16 mouse cellular contexts compared by ENCODE assay signal in genomic region chr8:109081295-109081694, GRCm38 (mm10).
DNase-seq lines count a peak whose midpoint lies in the region; TF ChIP-seq lines count a peak whose summit lies in the region.
"Had no signal": no experiment of that assay in that cellular context is flagged by ENCODE, and none has a peak within 500 bp of the region (broad histone marks: within the 10 kb centered on the region; RNA-seq: fewer than 3 reads in every experiment).

No protein-coding gene starts in this region.

- 50% methylated on average over 5 of the region's 5 CpGs for WGBS in lung, adult 2 months

- DNase-seq in gastrocnemius, adult 2 months = peak; percentile 22
- no peak for DNase-seq in gastrocnemius, postnatal 10 days
- peak; percentile 4 to 37 for DNase-seq in lung, adult 18-20 months
- no peak for DNase-seq in lung, adult 2 months
- DNase-seq in heart, postnatal 36 days = peak; percentile 24 to 41
- DNase-seq in lung, postnatal 36 days = peak; percentile 65
- no peak for DNase-seq in left cerebral cortex, adult 11 months (ENCODE audit: low spot score)
- no peak for DNase-seq in layer of hippocampus, postnatal 36 days
- DNase-seq: adrenal gland, postnatal 10 days; cerebellum, adult 2 months; kidney, adult 8-10 months; thymus, postnatal 14 days had no signal

- peak overlapping the region; percentile 57 for H3K27ac ChIP-seq in gastrocnemius, adult 2 months
- H3K27ac ChIP-seq: forebrain, embryonic 10.5 days; heart, embryonic 13.5 days; hindbrain, embryonic 15.5 days; neural tube, embryonic 13.5 days had no signal

- peak overlapping the region; percentile 7; the same call in 1 of the 2 replicates for H3K4me3 ChIP-seq in gastrocnemius, adult 2 months
- H3K4me3 ChIP-seq in lung, adult 2 months (replicated peaks; ENCODE audit: extremely low read depth, low read depth, low read length) = no peak overlapping the region
- H3K4me3 ChIP-seq: forebrain, embryonic 10.5 days; heart, embryonic 13.5 days; hindbrain, embryonic 15.5 days; neural tube, embryonic 13.5 days had no signal

- intact Hi-C loops in gastrocnemius, adult 2 months (cut with DNase I) = no loop called here
- intact Hi-C loops in heart, postnatal 36 days (cut with DNase I) = no loop called here

- H3K4me1 ChIP-seq in lung, adult 2 months (ENCODE audit: control insufficient read depth, insufficient read depth, low read length) = no peaks in the 10 kb centered on the region
- H3K4me1 ChIP-seq: forebrain, embryonic 10.5 days; heart, embryonic 13.5 days; hindbrain, embryonic 15.5 days; neural tube, embryonic 13.5 days had no signal

- no peak for TF ChIP-seq CTCF in gastrocnemius, adult 2 months (IDR thresholded peaks at IDR 0.05)
- no peak for TF ChIP-seq CTCF in lung, adult 2 months (IDR thresholded peaks at IDR 0.05; ENCODE audit: insufficient read depth, low read length)

- no peak for TF ChIP-seq POLR2A in lung, adult 2 months (IDR thresholded peaks at IDR 0.05; ENCODE audit: borderline replicate concordance, extremely low read depth, low read depth, low read length)

Comparison
In these comparisons a context has a peak if more than half of its experiments do, and no peak if none do; other contexts are left out.
1. DNase-seq: peak in gastrocnemius, adult 2 months (single experiment), lung, adult 18-20 months (2 of 2), heart, postnatal 36 days (2 of 2) and lung, postnatal 36 days (single experiment); none in gastrocnemius, postnatal 10 days (single experiment), lung, adult 2 months (single experiment), left cerebral cortex, adult 11 months (single experiment) and layer of hippocampus, postnatal 36 days (0 of 2).